ENCODE assay signal across 35 mouse cellular contexts in the genomic region with DNA sequence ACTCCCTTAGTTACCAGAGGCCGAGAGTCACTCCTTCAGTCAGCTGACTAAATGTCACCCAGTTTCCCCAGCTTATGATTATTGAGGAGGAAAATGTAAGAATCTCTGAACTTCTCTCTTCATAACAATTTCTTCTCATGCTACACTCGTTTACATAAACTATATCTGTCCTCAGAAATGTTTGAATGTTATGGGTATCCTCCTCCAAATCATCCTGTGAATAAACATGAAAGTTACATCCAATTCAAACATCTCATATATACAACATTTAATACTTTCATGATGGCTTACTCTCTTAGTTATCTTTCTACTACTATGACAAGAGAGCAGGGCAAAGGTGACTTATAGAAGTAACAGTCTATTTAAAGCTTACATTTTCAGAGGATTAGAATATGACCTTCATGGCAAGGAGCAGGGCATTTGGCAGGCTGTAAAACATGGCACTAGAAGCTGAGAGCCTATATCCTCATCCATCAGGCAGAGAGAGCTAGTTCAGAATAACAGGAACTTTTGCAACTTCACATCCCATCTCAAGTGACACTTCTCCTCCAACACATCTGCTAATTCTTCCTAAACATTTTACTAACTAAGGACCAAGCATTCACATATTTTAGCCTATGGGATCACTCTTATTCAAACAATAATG.
"Had no signal": no experiment of that assay in that cellular context is flagged by ENCODE, and none has a peak within 500 bp of the region (broad histone marks: within the 10 kb centered on the region; RNA-seq: fewer than 3 reads in every experiment).

No protein-coding gene starts in this region.

- DNase-seq: heart, adult 2 months; heart, postnatal 10 days; heart, postnatal 14 days; heart, postnatal 36 days; heart, postnatal 4 days; kidney, adult 11 months; kidney, adult 18-20 months; kidney, adult 2 months; kidney, adult 8-10 months; kidney, adult 9 months; kidney, postnatal 10 days; kidney, postnatal 14 days; kidney, postnatal 25 days; kidney, postnatal 36 days; kidney, postnatal 4 days; layer of hippocampus, adult 9-11 months had no signal

- H3K36me3 ChIP-seq: heart, embryonic 10.5 days; heart, embryonic 12.5 days; heart, embryonic 13.5 days; heart, embryonic 15.5 days; hindbrain, embryonic 10.5 days; hindbrain, embryonic 12.5 days; hindbrain, embryonic 13.5 days; hindbrain, embryonic 15.5 days; intestine, embryonic 15.5 days; kidney, embryonic 15.5 days had no signal

- H3K4me1 ChIP-seq: heart, embryonic 10.5 days; heart, embryonic 12.5 days; heart, embryonic 13.5 days; heart, embryonic 15.5 days; hindbrain, embryonic 10.5 days; hindbrain, embryonic 12.5 days; hindbrain, embryonic 13.5 days; hindbrain, embryonic 15.5 days; intestine, embryonic 15.5 days; kidney, embryonic 15.5 days had no signal

- H3K9ac ChIP-seq: heart, embryonic 12.5 days; heart, embryonic 13.5 days; heart, embryonic 15.5 days; hindbrain, embryonic 12.5 days; hindbrain, embryonic 13.5 days; hindbrain, embryonic 14.5 days; hindbrain, embryonic 15.5 days; intestine, embryonic 15.5 days; kidney, embryonic 15.5 days had no signal

- H3K27me3 ChIP-seq: heart, embryonic 12.5 days; heart, embryonic 13.5 days; heart, embryonic 15.5 days; hindbrain, embryonic 12.5 days; hindbrain, embryonic 13.5 days; hindbrain, embryonic 15.5 days; intestine, embryonic 15.5 days; kidney, embryonic 15.5 days had no signal

- H3K4me2 ChIP-seq: heart, embryonic 11.5 days; heart, embryonic 12.5 days; heart, embryonic 13.5 days; heart, embryonic 15.5 days; hindbrain, embryonic 12.5 days; hindbrain, embryonic 13.5 days; hindbrain, embryonic 14.5 days; hindbrain, embryonic 15.5 days; intestine, embryonic 15.5 days; kidney, embryonic 15.5 days had no signal

- H3K27ac ChIP-seq: heart, adult 2 months; heart, embryonic 10.5 days; heart, embryonic 13.5 days; heart, embryonic 15.5 days; hindbrain, embryonic 10.5 days; hindbrain, embryonic 12.5 days; hindbrain, embryonic 13.5 days; hindbrain, embryonic 14.5 days; hindbrain, embryonic 15.5 days; hindbrain, postnatal 0 days; intestine, embryonic 15.5 days; kidney, embryonic 15.5 days; kidney, postnatal 0 days; layer of hippocampus, adult 2 months had no signal

- H3K9me3 ChIP-seq: heart, embryonic 10.5 days; heart, embryonic 12.5 days; heart, embryonic 15.5 days; hindbrain, embryonic 10.5 days; hindbrain, embryonic 12.5 days; hindbrain, embryonic 13.5 days; hindbrain, embryonic 15.5 days; intestine, embryonic 15.5 days; kidney, embryonic 15.5 days had no signal

- ATAC-seq: hindbrain, embryonic 16.5 days; hindbrain, postnatal 0 days; inflammation-experienced regulatory T-cells, adult 6 months; intestine, embryonic 15.5 days; intestine, embryonic 16.5 days; intestine, postnatal 0 days had no signal

- H3K4me3 ChIP-seq: heart, adult 2 months; heart, embryonic 10.5 days; heart, embryonic 12.5 days; heart, embryonic 13.5 days; heart, embryonic 15.5 days; hindbrain, embryonic 10.5 days; hindbrain, embryonic 12.5 days; hindbrain, embryonic 13.5 days; hindbrain, embryonic 15.5 days; intestine, embryonic 15.5 days; kidney, embryonic 15.5 days; layer of hippocampus, adult 2 months had no signal
